Mouse (Mus musculus) cerebellum, adult 2 months (tissue): Measurements from ENCODE around the gene Pld1.

ENCODE experiments used
- CTCF ChIP-seq: fragments of 200-500 bp; IDR thresholded peaks from 2 replicates; pipeline ENCODE4 v1.5.1; 2011; ENCODE audit warnings: low read depth, mild to moderate bottlenecking, control low read depth, low read length, moderate library complexity, borderline replicate concordance; ENCODE audit not compliant: insufficient read depth
- POLR2A ChIP-seq: fragments of 200-500 bp; IDR thresholded peaks from 2 replicates; pipeline ENCODE4 v1.6.1; 2011; ENCODE audit warnings: low read length, control low read depth, borderline replicate concordance; ENCODE audit not compliant: insufficient read depth

- no peak for TF ChIP-seq CTCF
- TF ChIP-seq POLR2A, result no peak
Observed at GRCm38 (mm10) chr3:28034707-28035333, 96.3 kb downstream of the Pld1 start.
